Comparison of ENCODE assay signal across 9 mouse cellular contexts in genomic region chr9:63148410-63149371, GRCm38 (mm10). TPM values are rescaled to one million over a fixed set of nuclear protein-coding genes. Genes with fewer than 3 reads are reported as not detected.
DNase-seq lines count a peak whose midpoint lies in the region; ATAC-seq and TF ChIP-seq lines count a peak whose summit lies in the region.
"Had no signal": no experiment of that assay in that cellular context is flagged by ENCODE, and none has a peak within 500 bp of the region (broad histone marks: within the 10 kb centered on the region; RNA-seq: fewer than 3 reads in every experiment).

TSS of gene Skor1 (minus strand) at chr9:63148961.

- peak within 1 kb of the TSS; percentile 36; the same call in 1 of the 2 replicates for H3K4me3 ChIP-seq in thymus, adult 2 months (ENCODE audit: control insufficient read depth, insufficient read depth, low read length)
- peak within 1 kb of the TSS in 1 of 2 experiments; percentile 34; a peak in 2 of 4 replicates for H3K4me3 ChIP-seq in liver, embryonic 14.5 days (ENCODE audit: insufficient read depth in 1 of 2, low read depth in 2 of 2, low read length in 2 of 2)

- no peak for TF ChIP-seq CTCF in thymus, adult 2 months (IDR thresholded peaks at IDR 0.05; ENCODE audit: borderline replicate concordance, control insufficient read depth, extremely low read depth, insufficient read depth, low read length, poor library complexity)
- no peak for TF ChIP-seq CTCF in liver, embryonic 14.5 days (IDR thresholded peaks at IDR 0.05; ENCODE audit: low read depth)

- no peak within 1 kb of the TSS for H3K9ac ChIP-seq in liver, embryonic 14.5 days (replicated peaks)

- H3K27ac ChIP-seq in thymus, adult 2 months (ENCODE audit: control insufficient read depth, insufficient read depth, low read length) = no peak within 1 kb of the TSS
- H3K27ac ChIP-seq in liver, embryonic 14.5 days = no peak within 1 kb of the TSS

- H3K36me3 ChIP-seq in thymus, adult 2 months (ENCODE audit: control insufficient read depth, insufficient read depth, low read length) = no peaks in the 10 kb centered on the region
- H3K36me3 ChIP-seq in liver, embryonic 14.5 days (replicated peaks; ENCODE audit: control insufficient read depth, insufficient read depth, low read depth) = no peaks in the 10 kb centered on the region

- DNase-seq in embryo, embryonic 10 days (ENCODE audit: low spot score) = peak; percentile 58
- no peak for DNase-seq in embryo, embryonic 11 days
- no peak for DNase-seq in thymus, adult 2 months
- DNase-seq in thymus, postnatal 14 days = no peak
- no peak for DNase-seq in liver, embryonic 14.5 days (ENCODE audit: low read depth in 3 of 3, low spot score in 3 of 3)
- peak; percentile 45 for DNase-seq in testis, postnatal 10 days (ENCODE audit: low spot score)
- no peak for DNase-seq in layer of hippocampus, postnatal 14 days (ENCODE audit: low spot score in 2 of 2)
- DNase-seq in thymus, postnatal 4 days = no peak

- H3K4me2 ChIP-seq in liver, embryonic 14.5 days (ENCODE audit: low read depth) = peak within 1 kb of the TSS; percentile 39

- H3K4me1 ChIP-seq in thymus, adult 2 months (replicated peaks; ENCODE audit: control insufficient read depth, insufficient read depth, low read length) = peaks cover 5% of the 10 kb centered on the region
- no peaks in the 10 kb centered on the region for H3K4me1 ChIP-seq in liver, embryonic 14.5 days (replicated peaks; ENCODE audit: control insufficient read depth in 2 of 2, insufficient read depth in 2 of 2, low read length in 1 of 2)

- H3K27me3 ChIP-seq in thymus, adult 2 months (ENCODE audit: control insufficient read depth, insufficient read depth, low read length) = peaks cover 57% of the 10 kb centered on the region
- H3K27me3 ChIP-seq in liver, embryonic 14.5 days (ENCODE audit: control insufficient read depth, insufficient read depth, low read length) = peaks cover 99% of the 10 kb centered on the region

- ATAC-seq in liver, embryonic 14.5 days (ENCODE audit: insufficient read depth) = no peak

- TF ChIP-seq EP300 in liver, embryonic 14.5 days (IDR thresholded peaks at IDR 0.05; ENCODE audit: low read depth) = no peak

- 2% methylated on average over 66 of the region's 108 CpGs for WGBS in thymus, adult 2 months
- under 1% methylated on average over 88 of the region's 108 CpGs for WGBS in liver, embryonic 14.5 days (ENCODE audit: insufficient replicate concordance)

- no peaks in the 10 kb centered on the region for H3K9me3 ChIP-seq in liver, embryonic 14.5 days (ENCODE audit: control insufficient read depth, low read length)

- TF ChIP-seq POLR2A in thymus, adult 2 months (IDR thresholded peaks at IDR 0.05; ENCODE audit: control insufficient read depth, extremely low read depth, insufficient read depth, low read length, poor library complexity) = no peak

RNA-seq across cellular contexts. Expression of gene Skor1, which starts in this region (rescaled TPM):
- 0.04 and 0.09 TPM in 2 replicates for polyA plus RNA-seq in thymus, adult 2 months (2012; rRNA removed)
- 0.01 and 0.02 TPM in 2 replicates for polyA plus RNA-seq in liver, embryonic 14.5 days (2012; rRNA removed)
- polyA plus RNA-seq in liver, embryonic 14.5 days (2014; fragmentation: Nextera tagmentation; extraction: Ambion mirVana) = not detected in 2 replicates
- total RNA-seq in layer of hippocampus, postnatal 14 days (2021) = under 1 TPM; 0.09 to 0.57 TPM
- polyA plus RNA-seq: C2C12 had no signal

Comparison
In these comparisons a context has a peak if more than half of its experiments do, and no peak if none do; other contexts are left out.
1. DNase-seq: peak in embryo, embryonic 10 days (single experiment) and testis, postnatal 10 days (single experiment); none in embryo, embryonic 11 days (single experiment), thymus, adult 2 months (single experiment), thymus, postnatal 14 days (single experiment), liver, embryonic 14.5 days (0 of 3), layer of hippocampus, postnatal 14 days (0 of 2) and thymus, postnatal 4 days (single experiment).